Mouse (Mus musculus) erythroblast, embryonic 14.5 days (primary cell): Measurements from ENCODE around the gene Serac1.

Source experiments
- GATA1 ChIP-seq: IDR thresholded peaks from 2 replicates; pipeline ENCODE4 v1.6.1; 2012; ENCODE audit warnings: low read length, inconsistent platforms, mixed read lengths
- TAL1 ChIP-seq: IDR thresholded peaks from 3 replicates; pipeline ENCODE4 v1.6.1; 2012; ENCODE audit warnings: low read length, inconsistent platforms, mixed read lengths

DNA sequence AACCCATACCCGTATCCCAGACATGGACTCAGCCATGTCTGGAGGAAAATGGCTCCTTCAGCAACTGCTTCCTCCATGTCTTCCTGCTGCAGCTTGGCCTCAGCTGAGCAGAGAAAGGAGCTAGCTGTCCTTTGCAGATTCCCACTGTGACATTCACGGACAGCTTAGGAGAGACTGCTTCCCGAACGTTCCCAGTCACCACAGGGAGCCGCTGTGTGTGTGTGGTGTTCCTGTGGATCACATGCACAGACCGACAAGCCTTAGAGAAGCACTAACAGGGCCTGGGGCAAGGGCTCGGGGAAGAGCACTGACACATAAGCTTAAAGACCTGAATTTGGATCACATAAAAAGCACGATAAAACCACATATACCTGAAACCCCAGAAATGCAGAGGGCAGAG lies 43.9 kb downstream of the Serac1 start:
- no peak for TF ChIP-seq GATA1
- TF ChIP-seq TAL1 = no peak
